Mouse (Mus musculus): Measurements from ENCODE around the gene Proca1. TPM values are rescaled to one million over a fixed set of nuclear protein-coding genes. Genes with fewer than 3 reads are reported as not detected.

Gene Proca1
- polyA plus RNA-seq, 1 experiment from 2014 or later, result 3.1 TPM

- Histone ChIP-seq H3K4me1 (peaks cover 52% of the 10 kb centered on the region), H3K9me3 (no peaks in the 10 kb centered on the region), H3K27me3 (no peaks in the 10 kb centered on the region), H3K4me2 (no peak overlapping the region), H3K4me3 (no peak overlapping the region), H3K27ac (0 out of 2 replicates have a peak overlapping the region, but pooled peaks have one; percentile 11), H3K36me3 (peaks cover 61% of the 10 kb centered on the region), H3K9ac (no peak overlapping the region)
- ATAC-seq (ENCODE audit: insufficient number of reproducible peaks, low FRiP score, low TSS enrichment, low read depth), result no peak
- 86% methylated on average over 18 of the region's 18 CpGs for WGBS
Observed at GRCm38 (mm10) chr11:78160171-78160570, 33.0 kb upstream of the Proca1 start.

DNA sequence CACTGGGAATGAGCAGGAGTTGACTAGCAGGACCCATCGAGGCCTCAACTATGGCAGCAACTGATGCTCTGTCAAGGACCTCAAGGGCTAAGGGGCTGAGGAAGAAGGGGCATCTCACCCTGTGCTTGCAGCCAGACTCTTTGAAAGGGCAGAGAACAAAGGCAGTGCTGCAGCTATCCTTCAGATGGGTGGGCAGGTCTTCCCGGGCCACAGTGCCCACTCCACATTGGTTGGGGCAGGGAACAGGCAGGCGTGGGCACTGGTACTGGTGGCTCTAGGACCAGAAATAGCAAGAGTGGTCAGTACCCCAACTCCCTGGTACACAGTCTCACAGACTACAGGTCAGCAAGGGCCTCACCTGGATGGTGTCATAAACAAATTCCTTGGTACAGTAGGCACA lies 32.5 kb upstream of the Proca1 start:
- H3K9ac ChIP-seq, result no peak overlapping the region
- H3K36me3 ChIP-seq, result peaks cover 59% of the 10 kb centered on the region
- no peak overlapping the region for H3K4me2 ChIP-seq
- 0 out of 2 replicates have a peak overlapping the region, but pooled peaks have one; percentile 35 for H3K27ac ChIP-seq
- WGBS, result 88% methylated on average over 3 of the region's 3 CpGs
- H3K27me3 ChIP-seq, result no peaks in the 10 kb centered on the region
- H3K4me3 ChIP-seq, result no peak overlapping the region
- peaks cover 54% of the 10 kb centered on the region for H3K4me1 ChIP-seq
- no peaks in the 10 kb centered on the region for H3K9me3 ChIP-seq
- ATAC-seq (ENCODE audit: insufficient number of reproducible peaks, low FRiP score, low TSS enrichment, low read depth), result no peak

DNA sequence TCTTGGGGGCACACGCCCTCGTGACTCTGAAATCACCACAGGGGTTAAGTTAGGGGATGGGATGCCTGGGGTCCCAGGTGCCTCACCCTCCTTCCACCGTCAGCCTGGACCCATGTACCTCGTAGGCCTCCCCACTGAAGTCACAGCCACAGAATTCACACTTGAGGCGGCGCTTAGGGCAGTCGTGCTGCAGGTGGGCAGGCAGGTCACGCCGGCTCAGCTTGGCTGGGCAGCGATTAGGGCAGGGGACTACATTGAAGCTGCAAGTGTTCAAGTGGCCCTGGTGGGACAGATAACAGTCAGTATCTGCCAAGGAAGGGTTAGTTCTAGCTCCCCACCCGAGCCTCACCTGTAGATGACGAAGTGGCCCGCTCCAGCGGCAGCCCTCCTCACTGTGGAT lies 32.0 kb upstream of the Proca1 start:
- ATAC-seq (ENCODE audit: insufficient number of reproducible peaks, low FRiP score, low TSS enrichment, low read depth), result no peak
- Histone ChIP-seq H3K4me2 (0 out of 2 replicates have a peak overlapping the region, but pooled peaks have one; percentile 0), H3K9me3 (no peaks in the 10 kb centered on the region), H3K4me3 (no peak overlapping the region), H3K4me1 (peaks cover 58% of the 10 kb centered on the region), H3K27ac (0 out of 2 replicates have a peak overlapping the region, but pooled peaks have one; percentile 35), H3K36me3 (peaks cover 57% of the 10 kb centered on the region), H3K9ac (no peak overlapping the region), H3K27me3 (no peaks in the 10 kb centered on the region)
- 87% methylated on average over 14 of the region's 14 CpGs for WGBS

DNA sequence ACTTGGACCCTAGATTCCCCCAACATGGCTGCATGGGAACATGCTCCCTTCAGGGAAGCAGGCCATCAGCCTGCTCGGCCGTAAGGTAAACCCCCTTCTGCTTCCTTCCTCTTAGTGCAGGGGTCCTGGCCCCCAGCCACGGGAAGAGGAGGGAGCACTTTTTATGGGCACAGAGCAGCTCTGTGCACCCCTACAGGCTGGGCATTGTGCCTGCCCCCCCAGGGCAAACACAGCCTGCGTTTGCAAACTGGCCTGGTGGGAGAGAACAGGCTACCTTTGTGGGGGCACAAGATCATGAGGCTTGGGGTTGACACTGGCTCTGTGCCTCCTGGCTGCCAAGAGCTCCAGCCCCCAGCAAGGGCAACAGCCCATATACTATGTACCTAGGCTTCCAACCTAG lies 31.2 kb upstream of the Proca1 start:
- H3K27me3 ChIP-seq, result no peaks in the 10 kb centered on the region
- no peaks in the 10 kb centered on the region for H3K9me3 ChIP-seq
- peak overlapping the region; percentile 90 for H3K4me2 ChIP-seq
- H3K36me3 ChIP-seq, result peaks cover 49% of the 10 kb centered on the region
- WGBS, result 27% methylated on average over 4 of the region's 4 CpGs
- no peak overlapping the region for H3K9ac ChIP-seq
- peak; percentile 0; the same call in 1 of the 2 replicates for ATAC-seq (ENCODE audit: insufficient number of reproducible peaks, low FRiP score, low TSS enrichment, low read depth)
- H3K4me3 ChIP-seq, result peak overlapping the region; percentile 86
- H3K27ac ChIP-seq, result peak overlapping the region; percentile 98
- H3K4me1 ChIP-seq, result peaks cover 66% of the 10 kb centered on the region

- Histone ChIP-seq H3K27me3 (no peaks in the 10 kb centered on the region), H3K9ac (no peak overlapping the region), H3K4me2 (peak overlapping the region; percentile 90), H3K9me3 (no peaks in the 10 kb centered on the region), H3K27ac (peak overlapping the region; percentile 98), H3K4me3 (peak overlapping the region; percentile 86), H3K4me1 (peaks cover 67% of the 10 kb centered on the region), H3K36me3 (peaks cover 46% of the 10 kb centered on the region)
- WGBS, result 25% methylated on average over 6 of the region's 6 CpGs
- ATAC-seq (ENCODE audit: insufficient number of reproducible peaks, low FRiP score, low TSS enrichment, low read depth), result no peak
Observed at GRCm38 (mm10) chr11:78162504-78162903, 30.7 kb upstream of the Proca1 start.

GRCm38 (mm10) chr11:78163045-78163444 lies 30.1 kb upstream of the Proca1 start:
- Histone ChIP-seq H3K9me3 (no peaks in the 10 kb centered on the region), H3K27ac (peak overlapping the region; percentile 98), H3K4me1 (peaks cover 64% of the 10 kb centered on the region), H3K27me3 (no peaks in the 10 kb centered on the region), H3K4me3 (peak overlapping the region; percentile 86), H3K4me2 (peak overlapping the region; percentile 90), H3K9ac (peak overlapping the region; percentile 14; the same call in 1 of the 2 replicates), H3K36me3 (peaks cover 40% of the 10 kb centered on the region)
- 31% methylated on average over 2 of the region's 2 CpGs for WGBS
- ATAC-seq (ENCODE audit: insufficient number of reproducible peaks, low FRiP score, low TSS enrichment, low read depth), result no peak

DNA sequence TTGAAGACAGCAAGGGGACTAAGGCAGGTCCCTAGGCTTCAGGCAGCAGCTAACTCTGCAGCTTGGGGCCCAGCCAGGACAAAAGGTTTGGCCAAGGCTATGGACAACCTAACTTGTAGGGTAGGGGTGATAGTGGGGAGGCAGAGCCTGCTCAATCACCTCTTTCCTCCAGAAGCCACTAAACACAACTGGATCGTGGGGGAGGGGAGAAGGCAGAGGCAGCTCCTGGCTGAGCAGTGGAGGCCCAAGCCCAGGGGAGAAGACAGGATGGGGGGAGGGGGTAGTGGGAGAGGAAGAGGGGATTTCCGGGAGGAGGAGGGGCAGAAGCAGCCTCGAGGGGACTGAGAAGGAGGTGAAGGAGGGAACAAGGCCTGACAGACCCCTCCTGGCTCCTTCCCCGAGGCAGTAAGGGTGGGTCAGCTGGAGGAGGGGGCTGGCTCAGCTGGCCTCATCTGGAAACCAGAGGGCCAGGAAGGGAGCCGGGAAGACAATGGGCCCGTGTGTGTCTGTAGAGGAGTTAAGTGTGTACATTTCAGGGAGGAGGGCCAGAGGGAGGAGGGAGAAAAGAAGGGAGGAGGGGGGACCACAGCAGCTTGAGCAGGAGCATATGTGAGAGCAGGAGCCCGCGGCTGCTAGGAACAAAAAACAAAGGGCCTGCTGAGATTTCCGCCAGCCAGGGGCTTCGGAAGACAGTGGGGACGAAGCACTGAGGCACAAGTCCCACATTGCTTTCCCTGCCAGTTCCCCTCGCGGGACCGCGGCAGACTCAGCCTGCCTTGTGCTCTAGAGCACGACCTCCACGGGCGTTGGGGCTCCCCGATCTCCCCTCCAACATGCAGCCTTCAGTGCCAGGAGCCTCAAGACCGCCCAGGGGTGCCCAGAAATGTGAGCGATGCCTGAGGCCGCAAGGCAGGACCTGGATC lies 29.2 kb upstream of the Proca1 start:
- Histone ChIP-seq H3K4me2 (peak overlapping the region; percentile 90), H3K9me3 (no peaks in the 10 kb centered on the region), H3K4me1 (peaks cover 65% of the 10 kb centered on the region), H3K9ac (peak overlapping the region; percentile 93), H3K27me3 (no peaks in the 10 kb centered on the region), H3K36me3 (peaks cover 31% of the 10 kb centered on the region), H3K4me3 (peak overlapping the region; percentile 86), H3K27ac (peak overlapping the region; percentile 98)
- peak; percentile 52 for ATAC-seq (ENCODE audit: insufficient number of reproducible peaks, low FRiP score, low TSS enrichment, low read depth)
- WGBS, result 0% methylated on average over 22 of the region's 22 CpGs

- Histone ChIP-seq H3K9ac (peak overlapping the region; percentile 93), H3K27ac (peak overlapping the region; percentile 98), H3K27me3 (no peaks in the 10 kb centered on the region), H3K4me1 (peaks cover 64% of the 10 kb centered on the region), H3K4me3 (peak overlapping the region; percentile 86), H3K36me3 (peaks cover 27% of the 10 kb centered on the region), H3K9me3 (no peaks in the 10 kb centered on the region), H3K4me2 (peak overlapping the region; percentile 90)
- 0% methylated on average over 14 of the region's 14 CpGs for WGBS
- ATAC-seq (ENCODE audit: insufficient number of reproducible peaks, low FRiP score, low TSS enrichment, low read depth), result no peak
Observed at GRCm38 (mm10) chr11:78164604-78164923, 28.6 kb upstream of the Proca1 start.

DNA sequence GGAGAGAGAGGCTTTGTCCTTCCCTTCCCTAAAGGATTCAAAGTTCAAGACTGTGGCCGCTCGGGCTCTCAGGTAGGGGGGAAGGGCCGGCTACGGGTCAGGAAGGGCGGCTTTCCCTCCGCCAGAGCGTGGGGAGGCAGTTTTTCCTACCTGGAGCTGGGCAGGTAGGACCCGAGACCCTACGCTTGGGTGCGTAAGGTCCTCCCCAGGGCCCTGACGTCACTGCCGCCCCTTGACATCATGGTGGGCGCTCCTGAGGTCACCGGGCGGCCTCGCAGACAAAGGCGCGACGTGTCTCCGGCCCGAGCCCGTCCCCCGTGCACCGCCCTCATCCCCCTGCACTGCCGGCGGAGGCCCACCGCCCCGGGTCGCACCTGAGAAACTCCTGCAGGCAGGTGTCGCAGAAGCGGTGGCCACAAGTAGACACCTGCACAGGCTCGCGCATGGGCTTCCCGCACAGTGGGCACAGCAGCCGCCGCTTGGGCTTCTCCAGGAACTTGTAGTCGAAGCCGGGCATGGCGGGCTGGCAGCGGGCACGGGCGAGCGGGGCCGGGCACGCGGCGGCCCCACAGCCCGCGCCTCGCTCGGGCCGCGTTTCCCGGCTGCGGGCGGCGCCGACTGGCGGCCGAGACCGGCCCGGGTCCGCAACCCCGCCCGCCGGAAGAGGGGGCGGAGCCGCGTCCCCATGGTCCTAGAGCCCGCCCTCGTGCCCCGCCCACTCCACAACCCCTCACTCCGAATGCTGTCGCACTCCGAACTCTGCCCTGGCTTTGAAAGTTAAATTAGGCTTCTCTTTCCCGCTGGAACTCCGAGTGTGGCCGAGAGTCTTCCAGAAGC lies 28.1 kb upstream of the Proca1 start, which contains the start of gene Traf4:
Gene Traf4, minus strand, starts transcription at position 666 of the 837 bp plus-strand sequence.
- H3K4me2 ChIP-seq, result peak within 1 kb of the TSS; percentile 90
- H3K9me3 ChIP-seq, result no peaks in the 10 kb centered on the region
- H3K27ac ChIP-seq, result peak within 1 kb of the TSS; percentile 98
- peaks cover 21% of the 10 kb centered on the region for H3K36me3 ChIP-seq
- H3K27me3 ChIP-seq, result no peaks in the 10 kb centered on the region
- H3K4me1 ChIP-seq, result peaks cover 58% of the 10 kb centered on the region
- ATAC-seq (ENCODE audit: insufficient number of reproducible peaks, low FRiP score, low TSS enrichment, low read depth), result peak; percentile 77
- peak within 1 kb of the TSS; percentile 93 for H3K9ac ChIP-seq
- H3K4me3 ChIP-seq, result peak within 1 kb of the TSS; percentile 86
- WGBS, result under 1% methylated on average over 78 of the region's 78 CpGs

- Histone ChIP-seq H3K27me3 (no peaks in the 10 kb centered on the region), H3K27ac (peak overlapping the region; percentile 98)
Observed at GRCm38 (mm10) chr11:78165761-78166109, 27.5 kb upstream of the Proca1 start.

DNA sequence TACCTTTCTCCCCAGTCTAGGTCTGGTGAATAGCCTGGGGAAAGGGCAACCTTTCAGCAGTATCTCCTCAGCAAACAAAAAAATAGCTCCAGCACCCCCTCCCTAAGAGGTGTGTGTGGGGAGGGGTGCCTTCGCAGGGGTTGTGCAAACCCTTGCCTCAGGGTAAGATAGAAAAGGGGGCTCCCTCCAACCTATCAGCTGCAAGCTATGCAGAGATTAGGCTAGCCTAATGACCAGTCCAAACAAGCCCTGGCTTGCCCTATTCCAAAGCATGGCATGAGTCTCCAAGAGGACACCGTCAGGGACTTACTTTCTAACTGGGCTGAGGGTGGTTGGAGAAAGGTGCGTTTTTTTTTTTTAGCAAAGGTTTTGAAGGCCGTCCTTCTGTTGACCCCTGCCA lies 27.0 kb upstream of the Proca1 start:
- H3K4me1 ChIP-seq, result peaks cover 48% of the 10 kb centered on the region
- WGBS, result 34% methylated on average over 4 of the region's 4 CpGs
- no peaks in the 10 kb centered on the region for H3K9me3 ChIP-seq
- H3K9ac ChIP-seq, result no peak overlapping the region
- ATAC-seq (ENCODE audit: insufficient number of reproducible peaks, low FRiP score, low TSS enrichment, low read depth), result no peak
- H3K4me3 ChIP-seq, result peak overlapping the region; percentile 86
- H3K36me3 ChIP-seq, result peaks cover 17% of the 10 kb centered on the region
- peak overlapping the region; percentile 90 for H3K4me2 ChIP-seq
- H3K27ac ChIP-seq, result peak overlapping the region; percentile 98
- H3K27me3 ChIP-seq, result no peaks in the 10 kb centered on the region

More at GRCm38 (mm10) chr11:78165761-78166109, 27.5 kb upstream of the Proca1 start:
- 0 out of 2 replicates have a peak, but pooled peaks have one; percentile 5 for ATAC-seq (ENCODE audit: insufficient number of reproducible peaks, low FRiP score, low TSS enrichment, low read depth)
- H3K9me3 ChIP-seq, result no peaks in the 10 kb centered on the region
- peaks cover 52% of the 10 kb centered on the region for H3K4me1 ChIP-seq
- H3K4me3 ChIP-seq, result peak overlapping the region; percentile 86
- WGBS, result 2% methylated on average over 16 of the region's 16 CpGs
- peaks cover 20% of the 10 kb centered on the region for H3K36me3 ChIP-seq
- H3K9ac ChIP-seq, result peak overlapping the region; percentile 38; the same call in 1 of the 2 replicates
- H3K4me2 ChIP-seq, result peak overlapping the region; percentile 90
